Mouse (Mus musculus) midbrain, embryonic 13.5 days (tissue): ENCODE data around the gene Tymp. TPM values are rescaled to one million over a fixed set of nuclear protein-coding genes. Genes with fewer than 3 reads are reported as not detected.

ENCODE experiments used
- ATAC-seq: fragments of 200-750 bp; cut with Nextera tagmentation; 2 replicates; pipeline ENCODE4 v1.8.0; 2017; ENCODE audit warnings: mild to moderate bottlenecking, moderate TSS enrichment, moderate library complexity
- H3K27ac ChIP-seq: fragments of 300-500 bp; sonication (generic); 2 replicates; pipeline ENCODE4 v1.5.1; 2015; ENCODE audit warnings: inconsistent platforms, mild to moderate bottlenecking, moderate library complexity
- H3K27me3 ChIP-seq: fragments of 300-500 bp; sonication (generic); 2 replicates; pipeline ENCODE4 v1.6.1; 2015; ENCODE audit warnings: mild to moderate bottlenecking, inconsistent platforms
- H3K36me3 ChIP-seq: fragments of 300-500 bp; sonication (generic); 2 replicates; pipeline ENCODE4 v1.6.1; 2015; ENCODE audit warnings: mild to moderate bottlenecking, inconsistent platforms
- H3K4me1 ChIP-seq: fragments of 300-500 bp; sonication (generic); replicated peaks from 2 replicates; pipeline ENCODE4 v1.6.1; 2015; ENCODE audit warnings: inconsistent platforms
- H3K4me2 ChIP-seq: fragments of 300-500 bp; sonication (generic); replicated peaks from 2 replicates; pipeline ENCODE4 v1.6.1; 2015; ENCODE audit warnings: moderate library complexity, mild to moderate bottlenecking, inconsistent platforms
- H3K4me3 ChIP-seq: fragments of 300-500 bp; sonication (generic); replicated peaks from 2 replicates; pipeline ENCODE4 v1.5.1; 2015; ENCODE audit warnings: mild to moderate bottlenecking, inconsistent platforms
- H3K9ac ChIP-seq: fragments of 300-500 bp; sonication (generic); replicated peaks from 2 replicates; pipeline ENCODE4 v1.6.1; 2015; ENCODE audit warnings: mild to moderate bottlenecking, inconsistent platforms
- H3K9me3 ChIP-seq: fragments of 300-500 bp; sonication (generic); 2 replicates; pipeline ENCODE4 v1.6.1; 2016; ENCODE audit warnings: mild to moderate bottlenecking, inconsistent platforms
- WGBS: fragments of 180-500 bp; shearing (Covaris S2); methylation state at CpG from one replicate; pipeline ENCODE4 v1.1.7; 2015; 5-methylcytosine and 5-hydroxymethylcytosine counted together
- polyA plus RNA-seq: library from polyadenylated mRNA; unstranded; fragments of >200 nt; fragmentation: Nextera tagmentation; extraction: Ambion mirVana; gene quantifications from 2 replicates; pipeline ENCODE4 v1.2.1, GENCODE M21; 2015

The Tymp gene
- 2.3 and 2.4 TPM in 2 replicates for polyA plus RNA-seq

GRCm38 (mm10) chr15:89376957-89377356 is at the start of gene Tymp:
Gene Tymp, minus strand, starts transcription at chr15:89377039.
- peaks cover 8% of the 10 kb centered on the region for H3K36me3 ChIP-seq
- peaks cover 51% of the 10 kb centered on the region for H3K27me3 ChIP-seq
- 27% methylated on average over 16 of the region's 16 CpGs for WGBS
- ATAC-seq: no peak
- peaks cover 39% of the 10 kb centered on the region for H3K4me1 ChIP-seq
- H3K9me3 ChIP-seq: no peaks in the 10 kb centered on the region
- H3K4me3 ChIP-seq: no peak within 1 kb of the TSS
- H3K9ac ChIP-seq: no peak within 1 kb of the TSS
- no peak within 1 kb of the TSS for H3K27ac ChIP-seq
- no peak within 1 kb of the TSS for H3K4me2 ChIP-seq

GRCm38 (mm10) chr15:89425711-89426121 is 48.9 kb upstream of the Tymp start, which contains the start of gene Cpt1b:
Gene Cpt1b, minus strand, starts transcription at chr15:89425863.
- Histone ChIP-seq H3K36me3 (peaks cover 51% of the 10 kb centered on the region), H3K4me3 (no peak within 1 kb of the TSS), H3K4me2 (no peak within 1 kb of the TSS), H3K9me3 (no peaks in the 10 kb centered on the region), H3K9ac (no peak within 1 kb of the TSS), H3K27ac (no peak within 1 kb of the TSS), H3K27me3 (no peaks in the 10 kb centered on the region), H3K4me1 (peaks cover 20% of the 10 kb centered on the region)
- ATAC-seq: no peak
- WGBS: 36% methylated on average over 6 of the region's 6 CpGs

GRCm38 (mm10) chr15:89424621-89425020 is 47.8 kb upstream of the Tymp start:
- no peak overlapping the region for H3K4me3 ChIP-seq
- no peaks in the 10 kb centered on the region for H3K27me3 ChIP-seq
- H3K36me3 ChIP-seq: peaks cover 61% of the 10 kb centered on the region
- no peaks in the 10 kb centered on the region for H3K9me3 ChIP-seq
- no peak overlapping the region for H3K27ac ChIP-seq
- H3K4me2 ChIP-seq: no peak overlapping the region
- no peak for ATAC-seq
- H3K9ac ChIP-seq: no peak overlapping the region
- 87% methylated on average over 8 of the region's 8 CpGs for WGBS
- peaks cover 14% of the 10 kb centered on the region for H3K4me1 ChIP-seq

GRCm38 (mm10) chr15:89421938-89422337 is 45.1 kb upstream of the Tymp start:
- no peak overlapping the region for H3K4me3 ChIP-seq
- no peak overlapping the region for H3K27ac ChIP-seq
- H3K27me3 ChIP-seq: no peaks in the 10 kb centered on the region
- no peak for ATAC-seq
- H3K4me1 ChIP-seq: no peaks in the 10 kb centered on the region
- H3K9ac ChIP-seq: no peak overlapping the region
- WGBS: 94% methylated on average over 9 of the region's 9 CpGs
- peaks cover 73% of the 10 kb centered on the region for H3K36me3 ChIP-seq
- no peak overlapping the region for H3K4me2 ChIP-seq
- no peaks in the 10 kb centered on the region for H3K9me3 ChIP-seq

GRCm38 (mm10) chr15:89415282-89415681 is 38.4 kb upstream of the Tymp start:
- Histone ChIP-seq H3K9ac (no peak overlapping the region), H3K4me2 (no peak overlapping the region), H3K27ac (no peak overlapping the region), H3K4me3 (no peak overlapping the region), H3K27me3 (no peaks in the 10 kb centered on the region), H3K36me3 (peaks cover 36% of the 10 kb centered on the region), H3K9me3 (no peaks in the 10 kb centered on the region), H3K4me1 (no peaks in the 10 kb centered on the region)
- no peak for ATAC-seq
- WGBS: 89% methylated on average over 8 of the region's 8 CpGs

- Histone ChIP-seq H3K4me2 (no peak within 1 kb of the TSS), H3K27me3 (no peaks in the 10 kb centered on the region), H3K36me3 (no peaks in the 10 kb centered on the region), H3K27ac (no peak within 1 kb of the TSS), H3K4me1 (no peaks in the 10 kb centered on the region), H3K9ac (no peak within 1 kb of the TSS), H3K4me3 (no peak within 1 kb of the TSS), H3K9me3 (peaks cover 12% of the 10 kb centered on the region)
- ATAC-seq: no peak
- WGBS: 92% methylated on average over 22 of the region's 24 CpGs
These were observed 33.3 kb upstream of the Tymp start, which contains the start of gene Syce3 for GRCm38 (mm10) chr15:89410118-89410517. Gene Syce3, minus strand, starts transcription at chr15:89410503.

GRCm38 (mm10) chr15:89406691-89407090 is 29.9 kb upstream of the Tymp start:
- H3K27ac ChIP-seq: no peak overlapping the region
- peaks cover 12% of the 10 kb centered on the region for H3K9me3 ChIP-seq
- no peak overlapping the region for H3K4me2 ChIP-seq
- no peak overlapping the region for H3K9ac ChIP-seq
- ATAC-seq: no peak
- no peak overlapping the region for H3K4me3 ChIP-seq
- H3K36me3 ChIP-seq: no peaks in the 10 kb centered on the region
- no peaks in the 10 kb centered on the region for H3K4me1 ChIP-seq
- no peaks in the 10 kb centered on the region for H3K27me3 ChIP-seq

GRCm38 (mm10) chr15:89404831-89405623 is 28.2 kb upstream of the Tymp start:
- 87% methylated on average over 10 of the region's 10 CpGs for WGBS
- H3K27ac ChIP-seq: no peak overlapping the region
- H3K4me2 ChIP-seq: no peak overlapping the region
- no peak overlapping the region for H3K4me3 ChIP-seq
- no peaks in the 10 kb centered on the region for H3K36me3 ChIP-seq
- no peaks in the 10 kb centered on the region for H3K4me1 ChIP-seq
- H3K9me3 ChIP-seq: peaks cover 12% of the 10 kb centered on the region
- ATAC-seq: no peak
- no peak overlapping the region for H3K9ac ChIP-seq
- H3K27me3 ChIP-seq: no peaks in the 10 kb centered on the region

GRCm38 (mm10) chr15:89402471-89402870 is 25.6 kb upstream of the Tymp start:
- no peaks in the 10 kb centered on the region for H3K36me3 ChIP-seq
- no peak overlapping the region for H3K27ac ChIP-seq
- WGBS: 92% methylated on average over 1 of the region's 1 CpGs
- H3K27me3 ChIP-seq: no peaks in the 10 kb centered on the region
- ATAC-seq: no peak
- no peak overlapping the region for H3K4me2 ChIP-seq
- H3K4me3 ChIP-seq: no peak overlapping the region
- no peaks in the 10 kb centered on the region for H3K4me1 ChIP-seq
- no peak overlapping the region for H3K9ac ChIP-seq
- peaks cover 3% of the 10 kb centered on the region; the same call in 1 of the 2 replicates for H3K9me3 ChIP-seq

- Histone ChIP-seq H3K27ac (no peak overlapping the region), H3K9me3 (no peaks in the 10 kb centered on the region), H3K27me3 (no peaks in the 10 kb centered on the region), H3K4me2 (no peak overlapping the region), H3K4me3 (no peak overlapping the region), H3K4me1 (no peaks in the 10 kb centered on the region), H3K9ac (no peak overlapping the region), H3K36me3 (no peaks in the 10 kb centered on the region)
- 78% methylated on average over 1 of the region's 1 CpGs for WGBS
- ATAC-seq: no peak
These were observed 22.9 kb upstream of the Tymp start for GRCm38 (mm10) chr15:89399716-89400115.

GRCm38 (mm10) chr15:89398146-89398545 is 21.3 kb upstream of the Tymp start:
- H3K4me1 ChIP-seq: no peaks in the 10 kb centered on the region
- H3K9me3 ChIP-seq: no peaks in the 10 kb centered on the region
- no peaks in the 10 kb centered on the region for H3K36me3 ChIP-seq
- no peaks in the 10 kb centered on the region for H3K27me3 ChIP-seq
- ATAC-seq: no peak
- WGBS: 89% methylated on average over 2 of the region's 2 CpGs
- H3K4me3 ChIP-seq: no peak overlapping the region
- no peak overlapping the region for H3K27ac ChIP-seq
- no peak overlapping the region for H3K9ac ChIP-seq
- H3K4me2 ChIP-seq: no peak overlapping the region

GRCm38 (mm10) chr15:89396883-89397282 is 20.0 kb upstream of the Tymp start:
- Histone ChIP-seq H3K4me1 (no peaks in the 10 kb centered on the region), H3K9me3 (no peaks in the 10 kb centered on the region), H3K27me3 (no peaks in the 10 kb centered on the region), H3K4me3 (no peak overlapping the region), H3K27ac (no peak overlapping the region), H3K4me2 (no peak overlapping the region), H3K36me3 (no peaks in the 10 kb centered on the region), H3K9ac (no peak overlapping the region)
- ATAC-seq: no peak
- 87% methylated on average over 4 of the region's 4 CpGs for WGBS

- Histone ChIP-seq H3K4me1 (no peaks in the 10 kb centered on the region), H3K27ac (no peak overlapping the region), H3K9ac (no peak overlapping the region), H3K9me3 (no peaks in the 10 kb centered on the region), H3K4me2 (no peak overlapping the region), H3K36me3 (no peaks in the 10 kb centered on the region), H3K27me3 (no peaks in the 10 kb centered on the region), H3K4me3 (no peak overlapping the region)
- 86% methylated on average over 10 of the region's 10 CpGs for WGBS
- no peak for ATAC-seq
These were observed 13.2 kb upstream of the Tymp start for GRCm38 (mm10) chr15:89390081-89390480.
